Mouse (Mus musculus): ENCODE measurements around the gene Pabpc4l. TPM values are rescaled to one million over a fixed set of nuclear protein-coding genes. Genes with fewer than 3 reads are reported as not detected.
"Not testable (repeated sequence)": the region's sequence is repeated elsewhere in the genome, so short reads cannot be mapped to it uniquely, and the experiment has no call there.

The Pabpc4l gene
- polyA plus RNA-seq (2012; ENCODE audit: insufficient read depth, insufficient read length, missing spikeins) = not detected in 2 replicates

DNA sequence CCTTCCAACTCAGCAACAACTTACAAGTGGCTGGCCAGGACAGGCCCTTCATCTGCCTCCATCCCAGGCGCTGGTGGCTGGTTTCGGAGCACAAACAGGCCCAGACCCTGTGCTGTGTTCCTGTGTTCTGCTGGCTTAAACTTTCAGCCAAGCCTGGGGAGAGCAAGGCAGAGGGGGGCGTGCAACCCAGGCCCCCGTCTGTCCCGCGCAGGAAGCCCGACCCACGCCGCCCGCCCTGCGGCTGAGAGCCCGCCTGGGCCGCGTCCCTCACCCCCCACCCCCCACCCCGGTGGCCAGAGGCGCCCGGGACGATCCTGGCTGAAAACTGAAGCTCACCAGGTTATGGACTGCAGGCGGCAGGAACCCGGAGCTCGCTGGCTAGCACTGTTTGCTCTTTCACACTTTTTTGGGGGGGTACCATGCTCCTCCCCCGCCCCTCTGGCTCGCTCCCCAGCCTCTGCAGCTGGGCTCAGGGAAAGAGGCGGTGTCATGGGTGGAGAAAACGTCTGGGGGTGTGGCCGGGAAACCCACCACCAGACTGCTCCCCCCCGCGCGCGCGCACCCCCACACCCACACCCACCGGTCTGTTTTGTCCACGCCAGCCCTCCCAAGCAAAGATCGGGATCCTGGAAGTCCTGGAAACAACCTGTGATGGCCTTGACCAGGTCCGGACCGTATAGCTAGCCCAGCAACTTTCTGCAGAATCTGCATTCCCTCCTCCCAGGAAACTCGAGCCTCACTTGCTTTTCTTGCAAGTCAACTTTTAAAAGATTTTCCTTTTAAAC lies at the start of gene Pabpc4l:
Pabpc4l (minus strand) TSS at position 739 of the 785 bp plus-strand sequence.
- Histone ChIP-seq H3K4me3 (ENCODE audit: insufficient read depth, low read length) (peak within 1 kb of the TSS; percentile 17; the same call in 1 of the 2 replicates), H3K4me1 (ENCODE audit: control insufficient read depth, insufficient read depth, low read length) (no peaks in the 10 kb centered on the region), H3K27ac (ENCODE audit: insufficient read depth, low read depth, low read length) (no peak within 1 kb of the TSS)
- TF ChIP-seq CTCF (IDR thresholded peaks at IDR 0.05; ENCODE audit: low read depth, low read length) (no peak), POLR2A (IDR thresholded peaks at IDR 0.05; ENCODE audit: borderline replicate concordance, low read depth, low read length) (no peak)

GRCm38 (mm10) chr3:46490989-46491259 lies 42.9 kb upstream of the Pabpc4l start:
- H3K27ac ChIP-seq (ENCODE audit: insufficient read depth, low read depth, low read length) = no peak overlapping the region
- TF ChIP-seq POLR2A (IDR thresholded peaks at IDR 0.05; ENCODE audit: borderline replicate concordance, low read depth, low read length) (no peak), CTCF (IDR thresholded peaks at IDR 0.05; ENCODE audit: low read depth, low read length) (no peak)
- H3K4me1 ChIP-seq (ENCODE audit: control insufficient read depth, insufficient read depth, low read length) = no peaks in the 10 kb centered on the region
- no peak overlapping the region for H3K4me3 ChIP-seq (ENCODE audit: insufficient read depth, low read length)

DNA sequence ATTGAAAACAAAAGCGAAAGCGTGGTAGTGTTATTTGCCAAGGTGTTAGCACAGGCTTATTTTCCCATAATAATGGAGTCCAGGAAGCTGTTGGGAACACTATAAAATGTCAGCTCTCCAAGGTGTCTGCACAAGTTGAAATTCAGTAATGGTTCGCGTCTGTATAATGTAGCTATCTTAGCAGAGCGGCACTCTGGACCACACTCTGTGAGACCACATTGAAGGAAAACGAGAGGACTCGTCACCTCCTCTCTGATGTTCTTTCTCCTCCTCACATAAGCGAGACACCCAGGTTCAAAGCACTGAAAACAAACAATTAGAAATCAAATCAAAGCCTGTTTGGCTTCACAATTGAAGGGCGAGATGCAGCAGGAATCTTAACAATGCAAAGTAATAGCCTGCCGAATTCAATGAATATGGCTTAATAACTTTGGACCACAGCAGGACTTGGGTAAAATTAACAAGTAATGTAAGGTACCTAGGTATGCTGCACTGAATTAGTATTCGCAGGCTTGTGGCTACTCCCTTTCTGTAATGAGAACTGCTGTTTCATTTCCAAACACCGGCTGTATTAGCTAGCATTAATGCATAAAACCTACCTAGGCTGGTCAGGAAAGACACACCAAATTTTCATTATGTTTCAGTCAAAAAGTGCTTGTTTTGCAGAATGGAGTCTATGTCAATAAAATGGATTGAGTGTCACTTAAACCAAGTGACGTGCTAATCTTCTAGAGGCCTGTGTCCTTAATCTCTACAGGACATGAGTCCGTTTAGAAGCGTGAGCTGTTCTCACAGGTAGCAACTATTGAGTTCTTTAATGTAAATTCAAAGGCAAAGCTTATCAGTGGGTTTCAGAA lies 42.3 kb upstream of the Pabpc4l start:
- H3K4me1 ChIP-seq (ENCODE audit: control insufficient read depth, insufficient read depth, low read length) = no peaks in the 10 kb centered on the region
- no peak for TF ChIP-seq POLR2A (IDR thresholded peaks at IDR 0.05; ENCODE audit: borderline replicate concordance, low read depth, low read length)
- no peak overlapping the region for H3K27ac ChIP-seq (ENCODE audit: insufficient read depth, low read depth, low read length)
- H3K4me3 ChIP-seq (ENCODE audit: insufficient read depth, low read length) = peak overlapping the region; percentile 31

- not testable (repeated sequence) for H3K27ac ChIP-seq (ENCODE audit: insufficient read depth, low read depth, low read length); H3K4me1 ChIP-seq (ENCODE audit: control insufficient read depth, insufficient read depth, low read length); H3K4me3 ChIP-seq (ENCODE audit: insufficient read depth, low read length)
Measured at GRCm38 (mm10) chr3:46486091-46486490, 38.1 kb upstream of the Pabpc4l start.

- Histone ChIP-seq H3K4me3 (ENCODE audit: insufficient read depth, low read length) (peak overlapping the region; percentile 17; the same call in 1 of the 2 replicates), H3K4me1 (ENCODE audit: control insufficient read depth, insufficient read depth, low read length) (no peaks in the 10 kb centered on the region), H3K27ac (ENCODE audit: insufficient read depth, low read depth, low read length) (no peak overlapping the region)
- TF ChIP-seq CTCF (IDR thresholded peaks at IDR 0.05; ENCODE audit: low read depth, low read length) = no peak
- TF ChIP-seq POLR2A (IDR thresholded peaks at IDR 0.05; ENCODE audit: borderline replicate concordance, low read depth, low read length) = no peak
Measured at GRCm38 (mm10) chr3:46448266-46448532, 180 bp upstream of the Pabpc4l start.

GRCm38 (mm10) chr3:46431416-46431815 lies 16.6 kb downstream of the Pabpc4l start:
- TF ChIP-seq CTCF (IDR thresholded peaks at IDR 0.05; ENCODE audit: low read depth, low read length) (no peak), POLR2A (IDR thresholded peaks at IDR 0.05; ENCODE audit: borderline replicate concordance, low read depth, low read length) (no peak)
- no peaks in the 10 kb centered on the region for H3K4me1 ChIP-seq (ENCODE audit: control insufficient read depth, insufficient read depth, low read length)
- H3K27ac ChIP-seq (ENCODE audit: insufficient read depth, low read depth, low read length) = no peak overlapping the region
- no peak overlapping the region for H3K4me3 ChIP-seq (ENCODE audit: insufficient read depth, low read length)

Measured in bone marrow macrophage, adult 2 months (primary cell).